Mouse (Mus musculus): ENCODE measurements at regions not wholly inside any gene's neighbourhood (a gene's known extent, or its start where the extent isn't known, plus 50 kb on each side); places are given as distances from the start of the nearest gene placed in this dataset.
A peak's percentile ranks its signal among the peaks of the same experiment; 100 is the strongest.
"Not testable (repeated sequence)": the region's sequence is repeated elsewhere in the genome, so short reads cannot be mapped to it uniquely, and the experiment has no call there.

DNA sequence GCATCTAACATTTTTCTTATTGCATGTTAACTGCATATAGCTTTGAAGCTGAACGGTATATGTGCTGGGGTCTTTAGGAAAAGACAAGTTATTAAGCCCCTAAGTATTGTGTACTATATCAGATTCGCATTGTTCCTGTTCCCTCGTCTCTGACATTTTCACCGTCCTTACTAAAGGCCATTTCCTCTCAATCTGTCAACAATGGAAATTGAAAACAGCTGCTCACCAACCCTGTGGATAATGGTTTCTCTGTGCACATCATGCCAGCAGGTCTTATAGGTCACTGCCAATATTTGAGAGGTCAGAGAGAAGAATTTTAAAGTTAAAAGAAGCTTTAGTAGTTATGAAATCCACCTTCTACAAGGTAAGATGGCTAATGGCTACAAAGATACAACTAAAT, 797.4 kb upstream of the Impad1 start:
- DNase-seq, result no peak

DNA sequence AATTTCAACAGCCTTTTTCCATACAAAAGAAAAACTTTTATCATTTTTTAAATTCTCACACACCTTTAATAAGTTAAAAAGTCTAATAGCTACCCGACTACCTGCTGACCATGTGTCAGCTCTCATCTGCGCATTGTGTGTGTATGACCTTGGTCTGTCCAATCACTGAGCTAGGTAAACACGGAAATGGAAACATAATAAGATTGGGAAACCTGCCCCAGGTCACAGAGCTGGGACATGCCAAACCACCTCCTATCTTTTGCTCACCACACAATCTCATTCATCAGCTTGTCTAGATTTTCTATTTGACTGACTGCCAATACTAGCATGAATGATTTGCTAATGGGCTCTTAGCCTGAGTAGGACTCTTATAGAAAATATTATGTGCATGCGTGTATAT, 794.3 kb upstream of the Impad1 start:
- no peak for DNase-seq

DNA sequence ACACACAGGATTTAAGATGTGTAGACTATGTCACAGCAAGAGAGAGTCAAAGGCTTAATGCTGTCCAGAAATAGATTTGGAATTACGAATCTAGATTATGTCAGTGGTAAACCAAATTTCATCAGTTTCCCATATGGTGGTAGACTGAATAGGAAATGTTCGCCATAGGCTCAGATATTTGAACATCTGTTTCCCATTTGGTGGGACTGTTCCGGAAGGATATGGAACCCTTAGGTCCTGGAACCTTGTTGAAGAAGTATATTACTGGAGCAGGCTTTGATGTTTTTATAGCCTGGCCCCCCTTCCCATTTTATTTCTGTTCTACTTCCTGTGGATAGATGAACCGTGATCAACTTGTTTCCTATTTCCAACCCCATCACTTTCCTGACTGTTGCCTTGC, 792.0 kb upstream of the Impad1 start:
- DNase-seq, result no peak

DNA sequence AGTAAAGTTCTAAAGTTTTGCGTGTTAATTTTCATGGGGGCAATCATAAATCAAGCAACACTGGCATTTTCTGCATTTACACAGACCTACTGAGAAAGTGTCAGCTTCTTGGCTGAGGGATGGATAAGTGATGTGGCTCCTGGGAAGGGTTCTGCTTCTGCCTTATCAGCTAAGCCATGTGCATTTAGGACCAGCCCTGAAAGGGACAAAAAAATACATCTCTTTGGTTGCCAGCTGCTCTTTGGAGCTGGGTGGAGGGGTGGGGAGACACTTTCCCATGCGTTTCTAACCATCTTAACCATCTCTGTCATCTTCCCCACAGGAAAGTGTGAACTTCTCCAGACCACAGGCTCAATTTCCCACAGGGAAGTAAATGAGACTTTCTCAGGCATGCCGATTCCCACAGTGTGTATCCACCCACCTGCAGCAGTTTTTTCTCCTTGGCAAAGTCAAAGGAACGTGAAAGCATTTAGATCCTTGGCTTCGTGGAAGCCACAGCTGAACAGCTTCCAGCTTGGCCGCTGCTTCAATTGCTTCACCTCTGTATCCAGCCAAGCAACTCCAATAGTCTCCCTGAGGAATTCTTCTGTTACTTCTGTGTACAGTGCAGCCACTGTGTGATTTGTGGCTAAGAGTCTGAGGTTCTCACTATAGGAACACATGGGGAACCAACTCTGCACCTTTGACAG, 791.0 kb upstream of the Impad1 start:
- peak; percentile 68 to 76 for DNase-seq

DNA sequence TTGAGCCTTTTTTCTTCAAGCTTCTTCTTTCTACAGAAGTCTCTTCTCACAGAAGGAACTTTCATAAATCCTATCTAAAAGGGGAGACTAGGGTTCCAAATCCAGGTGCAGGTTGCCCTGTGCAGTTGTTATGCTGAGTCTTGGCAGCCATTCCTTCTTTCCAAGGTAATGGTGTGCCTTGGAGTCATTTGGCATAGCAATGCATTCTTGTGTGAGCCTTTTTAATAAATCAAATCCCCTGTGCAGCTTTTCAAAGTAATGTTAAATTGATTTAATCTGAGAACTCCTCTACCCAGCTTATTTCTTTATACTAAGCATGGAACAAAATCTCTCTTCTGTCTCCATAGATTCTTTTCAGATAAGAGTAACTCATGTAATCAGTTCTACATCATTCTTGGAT, 774.9 kb upstream of the Impad1 start:
- DNase-seq, result no peak

DNA sequence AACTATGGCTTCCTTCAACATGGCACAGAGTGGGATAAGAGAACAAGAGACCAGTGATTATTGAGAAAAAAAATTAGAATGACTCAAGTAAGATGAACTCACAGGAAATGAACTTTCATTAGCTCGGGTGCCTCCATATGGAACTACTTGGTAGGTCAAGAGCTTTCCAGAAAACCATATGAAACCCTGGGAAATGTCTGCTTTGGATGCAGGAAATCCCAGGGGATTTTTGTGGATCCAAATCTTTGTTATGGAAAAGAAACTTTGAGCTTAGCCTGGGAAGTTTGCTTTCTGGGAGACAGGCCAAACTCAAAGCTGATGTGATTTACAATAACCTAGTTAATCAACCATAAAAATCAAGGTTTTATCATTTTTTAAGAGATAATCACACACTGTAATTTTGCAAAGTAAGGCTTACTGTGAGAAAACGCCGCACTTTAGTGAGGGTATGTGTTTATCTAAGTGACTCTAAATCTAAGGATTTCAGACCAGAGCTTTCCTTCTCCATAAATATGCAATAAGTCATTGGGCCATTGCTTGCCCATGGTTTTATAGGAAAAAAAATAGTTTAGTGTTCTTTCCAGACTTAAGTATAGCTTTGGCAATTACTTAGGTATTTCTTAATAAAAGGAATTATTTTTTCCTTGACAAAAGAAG, 767.0 kb upstream of the Impad1 start:
- peak; percentile 19 to 29 for DNase-seq

DNA sequence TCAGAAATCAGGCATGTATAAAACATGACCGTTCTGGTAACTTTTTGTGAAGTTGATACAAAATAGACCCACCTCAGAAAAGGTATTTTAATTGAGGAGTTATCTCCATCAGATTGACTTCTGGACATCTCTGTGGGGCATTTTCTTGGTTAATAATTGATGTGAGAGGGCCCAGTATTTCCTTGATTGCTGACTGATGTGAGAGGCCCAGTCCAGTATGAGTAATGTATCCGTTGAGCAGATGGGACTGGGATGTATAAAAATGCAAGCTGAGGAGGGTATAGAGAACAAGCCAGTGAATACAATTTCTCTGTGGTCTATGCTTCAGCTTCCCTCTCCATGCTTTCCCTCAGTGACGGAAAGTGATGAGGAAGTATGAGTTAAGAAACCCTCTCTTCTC, 747.0 kb upstream of the Impad1 start:
- no peak for DNase-seq

DNA sequence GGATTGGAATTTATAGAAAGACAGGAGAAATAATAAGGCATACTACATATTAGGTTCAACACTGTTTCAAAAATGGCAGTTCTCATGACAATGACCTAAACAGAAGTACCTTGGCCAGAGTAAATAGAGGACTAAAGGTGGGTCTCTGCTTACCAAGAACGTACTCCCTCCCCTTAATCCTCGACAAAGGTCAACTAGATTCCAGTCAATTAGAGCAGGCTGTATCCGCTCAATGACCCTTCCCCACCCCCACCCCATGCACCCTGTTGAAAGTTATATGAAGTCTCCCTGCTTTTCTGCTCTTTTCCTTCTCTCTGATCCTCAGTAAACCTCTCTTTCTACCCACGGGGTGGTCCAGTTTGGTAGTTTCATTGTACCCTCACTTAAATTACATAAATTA, 737.3 kb upstream of the Impad1 start:
- DNase-seq, result no peak

DNA sequence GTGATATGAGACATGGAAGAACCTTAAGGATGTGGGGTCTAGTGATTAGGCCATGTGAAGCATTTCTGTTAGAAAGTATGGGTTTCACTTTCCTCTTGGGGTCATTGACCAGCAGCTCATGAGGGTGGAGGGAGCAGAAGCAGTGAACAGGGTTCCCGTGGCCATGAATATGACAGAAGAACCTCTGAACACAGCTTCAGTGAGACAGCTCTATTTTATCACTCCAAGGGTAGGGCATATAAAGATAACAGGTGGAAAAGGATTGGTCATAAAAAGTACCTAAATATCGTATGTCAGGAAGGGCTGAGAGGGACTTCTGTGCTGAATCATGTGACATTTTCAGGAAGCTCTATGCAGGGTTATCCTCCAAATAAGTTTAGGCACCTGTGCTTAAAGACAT, 725.4 kb upstream of the Impad1 start:
- DNase-seq, result no peak

DNA sequence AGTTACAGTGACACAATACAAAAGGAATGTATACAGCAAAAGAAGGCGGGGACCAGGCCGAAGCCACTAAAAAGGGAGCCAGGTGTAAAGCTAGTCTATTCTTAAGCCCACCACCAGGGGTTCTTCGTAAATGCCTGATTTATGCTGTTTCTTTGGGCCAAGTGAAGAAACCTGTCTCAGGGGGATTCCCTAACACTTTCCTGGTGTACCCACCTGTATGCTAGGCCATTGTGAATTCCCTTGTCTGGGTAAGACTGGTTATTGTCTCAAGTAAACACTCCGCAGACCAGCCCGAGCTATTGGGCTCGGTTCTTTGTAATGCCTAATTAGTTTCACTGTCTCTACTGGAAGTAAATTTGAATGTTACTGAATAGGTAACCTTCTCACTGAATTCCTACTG, 722.3 kb upstream of the Impad1 start:
- not testable (repeated sequence) for DNase-seq

DNA sequence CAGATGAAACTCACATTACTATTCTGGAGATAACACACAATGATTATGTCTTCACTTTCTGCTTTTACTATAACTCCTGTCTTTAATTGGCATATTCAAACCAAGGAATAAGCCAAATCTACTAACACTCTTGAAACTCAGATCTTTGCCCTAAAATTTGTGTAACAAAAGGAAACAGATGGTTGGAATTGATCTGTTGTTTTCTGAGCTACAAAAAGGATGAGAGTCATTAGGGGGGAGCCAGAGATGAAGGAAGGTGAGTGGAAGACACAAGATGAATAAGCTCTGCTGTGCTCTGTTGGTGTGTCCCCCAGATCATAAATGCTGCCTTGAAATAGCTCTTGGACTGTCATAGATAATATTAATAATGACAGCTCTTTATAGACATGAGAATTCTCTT, 718.6 kb upstream of the Impad1 start:
- DNase-seq, result no peak

DNA sequence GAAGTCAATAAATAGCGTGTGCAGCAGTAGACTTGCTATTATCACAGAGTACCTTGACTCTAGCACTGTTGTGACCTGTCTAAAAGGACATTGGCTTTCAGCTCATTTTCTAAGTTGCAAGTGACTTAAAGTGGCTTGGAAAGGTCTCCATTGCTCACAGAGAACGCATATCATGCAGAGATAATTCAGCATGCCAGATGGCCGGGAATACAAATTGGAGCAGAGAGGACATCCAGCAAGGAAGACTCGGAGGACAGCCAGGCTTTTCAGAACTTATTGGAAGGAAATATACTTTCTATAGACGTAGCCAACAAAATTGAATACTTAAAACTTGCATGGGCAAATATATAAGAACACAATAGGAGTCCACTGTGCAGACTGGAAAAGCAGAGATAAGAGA, 716.2 kb upstream of the Impad1 start:
- peak in 1 of 2 experiments; percentile 5 for DNase-seq

DNA sequence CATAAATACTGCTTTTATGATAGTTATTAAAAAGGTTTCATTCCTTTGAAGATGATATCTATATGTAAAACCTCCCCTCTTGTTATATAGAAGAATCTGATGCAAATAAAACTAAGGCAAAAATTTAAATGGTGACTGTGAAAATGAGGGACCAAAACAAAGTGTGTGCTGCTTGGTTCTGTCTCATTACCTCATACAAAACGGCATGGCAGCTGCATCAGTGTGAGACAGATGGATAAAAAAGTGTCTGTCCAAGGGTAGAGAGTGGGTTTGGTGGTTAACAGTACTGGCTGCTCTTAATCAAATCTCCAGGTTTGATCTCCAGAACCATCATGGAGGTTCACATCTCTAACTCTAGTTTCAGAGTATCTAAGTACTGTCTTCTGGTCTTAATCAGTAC, 701.9 kb upstream of the Impad1 start:
- no peak for DNase-seq

DNA sequence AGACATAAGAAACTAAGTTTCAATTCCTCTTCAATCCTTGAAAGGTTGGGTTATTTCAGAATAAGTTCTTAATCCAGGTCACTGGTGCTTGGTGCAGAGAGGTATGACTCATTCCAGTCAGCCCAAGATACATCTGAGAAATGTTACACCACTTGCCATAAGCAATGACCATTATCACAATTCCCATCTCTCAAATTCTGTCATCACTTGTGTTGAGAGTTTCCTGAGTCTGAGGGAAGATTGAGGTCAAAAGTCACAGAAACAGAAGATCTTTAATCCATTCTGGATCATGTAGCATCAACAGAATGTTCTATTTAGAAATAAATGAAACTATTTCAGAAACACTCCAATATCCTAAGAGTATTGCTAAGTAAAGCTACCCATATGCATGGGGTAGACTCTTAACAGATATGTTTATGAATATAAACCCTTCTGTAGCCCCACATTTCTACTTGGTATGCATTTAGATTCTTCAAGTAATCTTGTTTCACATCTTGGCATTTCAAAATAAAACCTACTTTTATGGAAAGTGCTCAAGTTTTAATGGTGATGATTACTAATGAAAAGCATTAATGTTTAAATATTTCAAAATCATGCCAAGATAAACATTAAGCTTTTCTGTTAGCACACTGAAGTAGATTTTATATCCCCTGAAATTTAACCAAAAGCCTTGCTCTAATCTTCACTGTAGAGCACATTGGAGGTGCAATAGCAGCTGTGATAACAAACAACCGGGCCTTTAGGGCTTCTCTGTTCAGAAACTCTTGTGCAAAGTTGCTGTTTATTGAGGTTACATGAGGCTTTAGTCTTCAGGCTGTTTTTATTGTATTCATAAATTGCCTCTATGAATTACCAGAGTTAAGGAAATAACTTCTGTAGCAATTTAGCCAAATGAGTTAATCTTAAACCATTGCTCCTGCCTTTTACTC, 701.2 kb upstream of the Impad1 start:
- no peak for DNase-seq

DNA sequence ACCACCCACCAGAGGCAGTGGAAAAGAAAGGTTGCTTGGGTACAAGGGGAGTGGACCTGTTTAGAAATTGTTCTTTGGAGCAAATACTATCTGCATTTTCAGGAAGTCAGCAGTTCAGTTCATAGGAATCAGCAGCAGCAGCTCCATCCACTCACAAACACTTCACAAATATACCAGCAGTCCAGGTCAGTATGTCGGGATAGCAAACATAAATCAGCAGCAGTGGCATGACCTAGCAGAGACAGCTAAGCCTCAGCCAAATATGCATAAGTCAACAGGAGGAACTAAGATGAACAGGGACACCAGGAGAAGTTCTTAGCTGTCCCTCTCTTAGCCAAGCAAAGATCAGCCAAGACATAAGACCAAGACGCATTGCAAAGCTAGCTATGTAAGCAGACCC, 693.6 kb upstream of the Impad1 start:
- DNase-seq, result no peak

DNA sequence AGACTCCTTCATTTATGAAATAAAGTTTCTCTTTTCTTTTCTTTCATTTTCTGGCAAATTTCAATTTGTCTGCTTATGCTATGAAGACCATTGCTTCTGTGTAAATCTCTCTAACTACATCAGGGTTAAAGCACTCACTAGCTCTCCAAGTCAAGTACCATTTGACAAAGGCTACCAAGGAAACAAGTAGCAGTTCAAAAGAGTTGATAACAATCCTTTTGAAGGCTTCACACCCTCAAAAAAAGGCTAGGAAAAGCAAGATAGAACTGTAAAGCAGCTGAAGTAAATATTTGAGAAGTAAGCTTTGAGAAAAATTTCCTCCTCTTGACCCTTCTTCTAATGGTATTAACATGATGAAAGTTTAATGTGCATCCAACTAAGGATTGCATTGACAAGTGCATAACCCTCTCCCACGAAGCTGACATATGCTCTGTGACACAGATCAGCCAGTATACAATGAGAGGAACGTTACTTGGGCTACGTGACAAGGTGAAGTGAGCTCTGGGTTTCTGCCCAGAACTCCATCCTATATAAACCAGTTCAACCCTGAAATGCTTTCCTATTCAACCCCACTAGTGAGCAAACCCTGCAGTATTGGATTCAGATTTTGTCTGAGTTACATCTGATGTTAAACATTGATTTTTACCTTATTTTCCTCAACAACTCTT, 678.9 kb upstream of the Impad1 start:
- DNase-seq, result no peak

DNA sequence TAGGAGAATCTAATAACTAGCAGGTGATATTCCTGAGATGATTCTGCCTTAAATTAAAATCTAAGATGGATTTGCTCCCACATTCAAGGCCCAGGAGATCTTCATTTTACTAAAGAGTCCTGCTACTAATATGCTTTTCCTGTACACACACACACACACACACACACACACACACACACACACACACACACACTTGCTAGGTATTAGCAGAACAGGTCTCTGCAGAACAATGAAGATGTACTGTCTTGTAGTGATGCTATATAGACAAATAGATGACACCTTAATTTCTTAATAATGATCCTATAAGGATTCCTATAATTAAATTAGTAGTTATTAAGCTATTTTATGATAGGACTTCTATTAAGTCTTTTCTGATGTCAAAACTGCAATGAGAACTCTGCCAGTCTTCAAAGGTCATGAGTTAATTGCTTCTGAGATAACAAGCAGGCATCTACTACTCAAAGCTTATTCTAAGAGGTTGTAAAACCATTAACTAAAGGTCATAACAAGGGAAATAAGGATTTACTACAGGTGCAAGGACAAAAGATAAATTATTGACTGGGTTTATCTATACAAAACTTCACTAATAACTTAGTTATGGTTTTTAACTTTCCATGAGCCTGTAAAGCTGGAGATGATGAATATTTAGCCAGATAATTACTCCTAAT, 666.0 kb upstream of the Impad1 start:
- DNase-seq, result no peak

DNA sequence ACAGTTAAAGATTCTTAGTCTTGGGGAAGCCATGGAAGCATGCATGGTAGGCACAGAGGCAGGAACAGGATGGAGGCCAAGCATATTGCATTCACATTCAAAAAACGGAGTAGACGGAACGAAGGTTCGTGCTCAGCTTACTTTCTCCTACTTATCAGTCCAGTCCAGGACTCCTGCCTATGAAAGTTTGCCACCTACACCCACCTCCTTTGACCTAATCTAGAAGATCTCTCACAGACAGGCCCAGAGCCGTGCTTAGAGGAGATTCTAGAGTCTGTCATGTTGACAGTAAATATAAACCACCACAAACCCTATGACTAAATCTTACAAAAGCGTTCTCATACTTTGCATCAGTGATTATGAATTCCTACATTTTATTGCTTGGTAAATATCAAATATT, 657.3 kb upstream of the Impad1 start:
- no peak for DNase-seq

DNA sequence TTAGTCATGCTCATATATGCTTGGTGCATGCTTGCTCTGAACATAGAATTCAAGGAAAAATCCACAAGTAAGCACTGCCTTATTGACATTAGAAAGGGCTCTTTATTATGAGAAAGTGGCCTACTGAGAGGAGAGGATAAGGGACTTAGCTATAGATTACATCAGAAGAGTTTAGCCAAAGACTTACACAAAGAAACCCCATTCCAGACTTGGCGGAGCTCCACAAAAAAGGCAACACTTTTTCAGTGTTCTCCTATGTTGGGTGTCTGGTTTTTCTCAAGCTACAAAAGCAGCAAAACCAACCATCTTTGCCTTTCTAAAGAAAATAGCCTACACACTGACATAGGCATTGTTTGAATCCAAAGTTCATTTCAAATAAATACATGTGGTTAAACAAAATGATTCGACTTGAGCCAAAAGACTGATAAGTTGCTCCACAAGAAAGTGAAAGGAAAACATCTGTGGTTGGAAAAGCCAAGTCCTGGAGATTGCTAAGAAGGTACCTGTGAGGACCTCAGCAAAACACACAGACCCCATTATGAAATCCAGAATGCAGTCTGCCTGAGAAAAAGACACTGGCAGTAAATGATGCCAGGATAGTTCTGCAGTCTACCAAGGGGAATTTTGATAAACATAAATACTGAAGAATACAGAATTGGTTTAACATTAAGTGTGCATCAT, 648.3 kb upstream of the Impad1 start:
- peak in 1 of 2 experiments; percentile 3 for DNase-seq

DNA sequence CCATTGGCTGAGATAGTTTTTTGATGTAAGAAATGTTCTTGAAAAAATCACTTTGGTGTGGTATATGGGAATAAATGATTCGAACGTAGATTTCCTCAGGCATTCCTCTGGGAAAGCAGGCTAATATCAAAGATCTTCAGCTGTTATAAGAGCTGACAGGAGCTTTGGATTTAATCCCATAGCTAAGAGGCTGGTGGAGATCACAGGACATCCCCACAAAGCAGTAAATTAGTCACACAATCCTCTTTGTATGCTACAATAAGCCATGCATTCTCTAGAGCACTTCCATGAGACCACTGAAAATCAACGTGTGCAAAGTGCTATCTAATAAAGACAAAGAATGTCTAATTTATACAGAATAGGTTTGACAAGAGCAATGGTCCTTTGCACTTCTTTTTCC, 643.9 kb upstream of the Impad1 start:
- DNase-seq, result no peak

Data from heart, adult 18-20 months (tissue).